Mouse (Mus musculus) thymus, postnatal 25 days (tissue): ENCODE results near the gene Svs1.
A peak's percentile ranks its signal among the peaks of the same experiment; 100 is the strongest.

Experiments used
- DNase-seq: peaks from one replicate; pipeline ENCODE4 v3.0.0; 2022

The Svs1 gene

DNA sequence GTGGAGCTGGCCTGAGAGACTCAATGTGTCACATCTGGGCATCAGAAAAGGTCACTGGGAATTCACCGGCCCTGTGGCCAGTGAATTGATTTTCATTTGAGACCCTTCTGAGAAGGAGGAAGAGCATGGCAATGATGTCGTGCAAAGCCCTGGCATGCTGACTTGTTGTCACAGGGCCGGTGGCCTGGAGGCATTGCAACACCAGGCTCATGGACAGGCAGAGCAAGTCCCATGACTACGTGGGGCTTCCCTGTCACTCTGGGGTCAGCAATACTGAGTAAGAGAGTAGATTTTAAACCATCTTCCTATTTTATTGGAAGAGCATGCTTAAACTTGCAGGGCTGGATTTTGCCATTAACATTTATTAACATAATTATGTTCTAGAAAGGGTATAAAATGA lies 26.4 kb downstream of the Svs1 start:
- no peak for DNase-seq

DNA sequence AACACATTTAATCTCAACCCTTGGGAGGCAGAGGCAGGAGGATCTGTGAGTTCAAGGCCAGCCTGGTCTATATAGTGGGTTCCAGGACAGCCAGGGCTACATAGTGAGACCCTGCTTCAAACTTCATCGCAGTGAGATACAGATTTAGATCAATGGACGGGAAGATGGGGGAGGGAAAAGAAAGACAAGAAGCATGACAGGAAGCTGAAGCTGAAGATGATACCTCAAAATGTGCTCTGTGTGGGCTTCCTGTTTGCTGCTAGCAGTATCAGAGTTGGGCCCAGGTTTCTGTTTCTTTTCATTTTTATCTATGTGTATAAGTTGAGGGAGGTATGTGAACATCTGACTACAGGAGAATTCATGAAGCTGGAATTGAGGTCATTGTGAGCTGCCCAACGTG lies 26.8 kb downstream of the Svs1 start:
- no peak for DNase-seq

DNA sequence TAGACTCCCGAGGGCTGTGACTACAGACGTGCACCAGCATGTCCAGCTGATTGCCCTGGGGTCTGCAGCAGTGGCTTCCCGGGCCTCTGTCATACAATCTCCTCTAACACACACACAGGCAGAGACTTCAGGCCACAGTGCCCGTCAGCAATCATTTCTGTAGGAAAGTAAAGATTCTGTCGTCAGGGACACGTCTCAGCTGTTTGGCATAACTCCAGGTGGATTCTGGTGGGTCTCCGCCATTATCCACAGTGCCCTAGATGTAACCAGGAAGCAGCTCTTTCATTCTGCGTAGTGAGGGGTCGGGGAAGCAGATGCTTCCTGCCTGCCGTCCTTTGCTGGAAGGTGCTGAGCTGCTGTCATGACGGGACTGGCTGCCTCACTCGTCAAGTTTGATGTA lies 30.5 kb downstream of the Svs1 start:
- DNase-seq, result peak; percentile 34

DNA sequence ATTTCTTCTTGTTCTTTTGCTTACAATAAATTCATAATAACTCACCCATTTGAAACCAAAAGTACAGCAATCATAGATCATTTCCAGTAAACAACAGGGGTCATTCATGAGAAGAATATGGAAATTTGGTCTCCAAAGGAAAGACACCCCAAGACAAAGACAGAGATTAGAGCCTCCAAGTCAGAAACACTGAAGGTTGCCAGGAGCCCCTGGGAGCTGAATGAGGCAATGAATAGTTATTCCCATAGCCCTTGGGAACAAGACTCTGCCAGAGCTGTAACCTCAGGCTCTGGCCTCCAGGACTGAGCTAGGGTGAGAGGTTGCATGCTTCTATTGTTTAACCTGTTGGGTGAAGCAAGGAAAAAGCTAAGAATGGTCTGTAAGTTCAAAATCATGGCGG lies 32.7 kb downstream of the Svs1 start:
- no peak for DNase-seq

DNA sequence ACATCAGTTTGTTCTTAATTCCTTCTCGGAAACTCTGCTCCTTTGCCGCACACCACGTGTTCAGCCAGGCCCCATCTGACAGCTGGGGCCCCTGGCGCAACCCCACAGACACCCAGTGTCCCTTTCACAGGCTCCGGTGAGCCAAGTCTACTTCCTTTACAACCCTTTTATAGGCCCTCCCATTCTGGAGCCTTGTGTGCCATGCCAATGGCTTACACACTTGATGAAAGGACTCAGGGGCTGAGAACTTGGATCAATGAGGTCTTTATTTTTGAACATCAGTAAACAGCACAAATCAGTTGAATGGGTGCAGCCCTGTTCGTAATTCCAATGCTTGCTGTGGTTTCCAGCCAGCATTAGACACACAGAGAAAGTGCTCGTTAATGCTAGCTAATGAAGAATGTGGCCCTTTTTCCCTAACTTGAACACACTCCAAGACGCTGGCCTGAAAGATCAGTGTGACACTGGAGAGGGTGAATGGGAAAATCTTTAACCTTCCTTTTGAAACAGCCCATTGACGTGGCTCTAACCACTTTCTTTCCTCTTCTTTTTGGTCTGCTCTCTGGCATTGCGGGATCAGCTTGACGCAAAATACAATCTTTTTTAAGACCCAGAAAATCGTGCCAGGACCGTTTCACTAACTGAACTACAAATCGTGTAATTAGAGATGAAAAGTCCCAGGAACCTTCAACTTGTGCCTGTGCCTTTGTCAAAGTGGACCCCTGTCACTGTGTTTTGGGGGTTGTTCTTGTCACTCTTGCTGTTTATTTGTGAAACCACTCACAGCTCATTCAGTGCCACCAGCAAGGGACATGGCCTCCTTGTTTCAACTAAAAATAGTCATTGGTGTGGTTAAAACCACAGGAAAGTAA lies 34.7 kb downstream of the Svs1 start:
- peak; percentile 22 for DNase-seq

DNA sequence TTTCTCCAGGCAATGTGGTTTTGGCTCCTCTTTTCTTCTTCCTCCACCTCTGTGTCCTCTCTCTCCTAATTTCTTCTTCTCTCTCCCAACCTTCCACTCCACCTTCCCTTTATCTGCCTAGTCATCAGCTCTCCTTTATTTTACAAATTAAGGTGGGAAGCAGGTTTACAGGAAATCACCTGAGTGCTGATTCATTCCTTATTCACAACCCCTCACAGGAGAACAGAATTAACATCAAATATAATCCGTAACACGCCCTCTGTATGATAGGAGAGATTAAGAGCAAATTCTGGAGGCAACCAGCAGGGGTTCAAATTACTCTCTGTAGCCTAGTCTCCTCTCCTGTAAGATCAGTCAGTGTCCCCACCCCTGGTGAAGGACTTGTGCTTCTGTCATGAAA lies 35.7 kb downstream of the Svs1 start:
- no peak for DNase-seq

DNA sequence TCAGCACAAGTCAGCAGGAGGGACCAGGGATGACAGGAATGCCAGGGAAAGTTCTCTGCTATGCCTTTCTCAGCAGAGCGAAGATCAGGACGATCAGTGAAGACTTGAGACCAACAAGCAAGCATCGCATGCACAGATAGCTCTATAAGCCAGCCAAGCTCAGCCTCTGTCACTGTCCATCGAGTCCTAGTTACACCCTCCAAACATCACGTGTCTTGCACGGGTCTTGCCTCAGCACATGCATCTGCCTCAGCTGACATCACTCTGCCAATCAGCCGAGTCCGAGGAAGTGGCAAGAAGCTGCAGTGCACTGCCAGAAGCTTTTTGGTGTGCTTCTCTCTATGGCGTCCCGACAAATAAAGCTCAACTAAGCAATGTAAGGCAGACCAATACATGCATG lies 36.7 kb downstream of the Svs1 start:
- no peak for DNase-seq

DNA sequence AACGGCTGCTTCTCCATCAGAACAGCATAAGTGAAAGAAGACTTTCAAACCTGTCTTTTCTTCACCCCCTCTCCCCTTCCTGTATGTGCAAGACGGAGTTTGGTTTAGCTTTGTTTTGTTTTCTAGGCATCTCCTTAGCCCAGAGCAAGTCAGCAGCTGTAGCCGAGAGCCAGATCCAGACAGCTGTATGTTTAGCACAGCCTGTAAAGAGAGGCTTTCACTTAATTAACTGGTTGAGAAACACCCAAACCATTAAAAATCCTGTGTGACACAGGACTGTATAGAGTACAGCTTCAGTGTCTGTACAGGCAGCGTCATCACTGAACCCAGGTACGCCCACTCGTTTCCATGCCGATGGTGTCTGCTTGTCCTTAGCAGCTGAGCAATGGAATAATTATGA lies 38.6 kb downstream of the Svs1 start:
- DNase-seq, result no peak

DNA sequence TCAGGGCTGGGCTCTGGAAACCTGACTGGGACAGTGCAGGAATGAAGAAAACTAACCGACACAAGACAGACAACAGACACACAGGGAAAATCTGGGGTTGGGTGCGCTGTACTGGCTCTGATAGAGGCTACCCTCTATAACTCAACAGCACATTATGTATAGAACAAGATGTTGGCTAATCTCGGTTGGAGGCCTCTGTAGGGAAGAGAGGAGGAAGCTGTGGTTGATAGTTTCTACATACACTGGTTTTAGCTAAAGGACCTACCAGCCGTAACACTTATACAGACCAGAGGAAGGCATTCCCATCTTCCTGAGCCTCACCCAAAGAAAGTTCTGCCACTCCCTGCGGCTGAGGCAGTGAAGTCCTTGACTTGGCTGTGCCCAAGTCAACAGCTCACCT lies 39.8 kb downstream of the Svs1 start:
- DNase-seq, result no peak

DNA sequence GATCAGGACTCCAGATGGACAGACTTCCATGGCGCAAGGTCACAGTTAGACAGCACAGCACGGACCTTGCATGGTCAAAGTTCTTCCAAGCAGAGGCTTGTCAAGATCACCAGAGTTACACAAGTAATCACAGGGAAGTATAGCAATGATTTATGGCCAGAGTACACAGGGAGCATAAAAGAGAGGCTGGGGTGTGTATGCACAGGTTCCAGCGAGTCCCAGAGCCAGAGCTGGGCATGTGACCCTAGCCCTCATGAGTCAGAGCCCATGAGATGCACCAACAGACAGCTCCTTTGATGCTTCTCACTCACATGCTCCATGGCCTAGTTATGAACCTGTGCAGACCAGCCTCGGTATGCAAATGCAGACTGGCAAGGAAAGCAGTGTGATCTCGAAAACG lies 41.4 kb downstream of the Svs1 start:
- no peak for DNase-seq

DNA sequence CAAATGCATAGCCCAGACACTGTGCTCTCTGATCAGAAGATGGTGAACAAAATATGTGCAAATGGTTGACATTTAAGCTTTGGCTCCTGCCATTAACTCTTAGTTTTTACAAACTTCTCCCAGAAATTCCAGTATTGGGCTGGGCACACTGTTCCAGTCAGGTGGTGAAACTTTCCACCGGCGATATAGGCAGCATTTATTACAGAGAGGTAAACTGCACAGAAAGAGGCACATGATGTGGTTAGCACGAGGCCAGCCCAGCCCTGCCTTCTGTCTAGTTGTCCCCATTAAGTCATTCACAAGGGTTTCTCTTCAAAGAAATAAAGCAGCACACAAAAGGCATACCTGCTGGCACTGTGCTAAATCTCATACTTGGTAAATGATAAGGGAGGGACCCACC lies 42.0 kb downstream of the Svs1 start:
- no peak for DNase-seq

DNA sequence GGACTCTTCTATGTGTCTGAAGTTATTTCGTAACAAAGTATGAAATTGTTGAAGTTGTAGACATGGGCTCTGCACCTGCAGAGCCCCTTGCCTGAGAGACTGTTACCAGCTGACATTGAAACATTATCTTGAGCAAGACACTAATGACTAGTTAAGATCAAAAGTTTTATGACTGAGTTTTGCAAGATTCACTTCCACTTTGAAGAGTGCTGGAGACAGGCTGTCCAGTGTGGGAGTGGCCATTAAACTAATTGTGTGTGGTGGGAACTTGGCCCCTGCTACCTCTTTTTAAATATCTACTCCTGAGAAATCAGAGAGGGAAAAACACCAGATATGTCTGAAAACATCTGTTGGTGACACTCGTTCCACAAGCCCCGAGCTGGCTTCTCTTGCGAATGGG lies 44.6 kb downstream of the Svs1 start:
- no peak for DNase-seq

DNA sequence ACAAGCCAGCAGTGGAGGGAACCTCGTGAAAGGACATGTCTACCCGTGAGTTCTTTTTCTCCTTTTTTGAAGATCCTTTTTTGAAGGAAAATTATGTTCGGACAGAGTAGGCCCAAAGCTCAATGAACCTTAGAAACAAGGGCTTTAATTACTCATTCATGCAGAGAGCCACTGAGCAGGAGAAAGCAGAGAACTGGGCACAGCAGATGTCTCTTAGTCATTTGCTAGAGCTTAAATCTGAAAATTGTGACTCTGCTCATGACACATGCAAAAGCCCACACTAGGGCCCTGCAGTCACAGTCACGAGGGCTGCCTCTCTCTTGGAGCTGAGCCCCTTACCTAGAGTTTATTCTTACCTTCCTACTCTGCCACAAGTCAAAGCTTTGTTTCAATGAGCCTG lies 46.1 kb downstream of the Svs1 start:
- no peak for DNase-seq

DNA sequence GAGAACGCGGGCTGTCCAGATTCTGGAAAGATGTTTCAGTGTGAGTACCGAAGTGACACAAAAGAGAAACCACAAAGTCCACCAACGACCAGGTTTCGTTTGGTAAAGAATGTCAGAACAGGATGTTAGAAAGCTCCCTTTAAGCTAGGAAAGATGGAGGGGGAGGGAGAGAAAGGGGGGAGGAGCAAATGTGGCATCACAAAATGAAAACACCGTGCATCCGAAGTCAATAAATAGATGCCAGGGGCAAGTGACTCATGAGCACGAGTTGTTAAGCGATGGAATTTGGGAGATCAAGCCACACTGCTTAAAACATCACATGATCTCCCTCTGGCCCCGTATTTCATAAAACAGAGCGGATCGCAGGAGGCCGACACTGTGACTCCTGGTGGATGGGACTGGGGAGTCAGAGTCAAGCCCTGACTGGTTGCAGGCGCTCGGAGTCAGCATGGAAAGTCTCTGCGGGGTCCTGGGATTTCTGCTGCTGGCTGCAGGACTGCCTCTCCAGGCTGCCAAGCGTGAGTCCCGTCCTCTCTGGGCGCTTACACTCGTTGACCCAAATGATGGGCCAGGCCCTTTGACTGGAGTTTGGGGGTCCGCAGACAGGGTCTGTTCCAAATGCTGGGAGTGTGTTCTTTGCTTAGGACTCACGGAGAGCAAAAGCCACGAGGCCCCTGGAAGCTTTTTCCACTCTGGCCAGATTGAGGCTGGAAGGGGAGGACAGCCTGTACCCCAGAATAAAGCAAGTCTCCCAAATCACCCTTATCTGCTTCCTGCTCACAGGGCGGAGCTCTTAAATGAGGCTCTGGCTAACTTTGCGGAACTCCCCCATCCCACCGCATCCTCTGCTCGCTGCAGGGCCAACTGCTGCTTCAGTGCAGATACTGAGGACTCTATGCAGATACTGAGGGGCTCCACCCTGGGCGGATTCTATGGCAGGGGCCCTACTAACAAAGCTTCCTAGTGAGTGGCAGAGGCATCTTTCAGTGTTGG lies 49.9 kb downstream of the Svs1 start, which contains the start of gene Gpnmb:
TSS of gene Gpnmb (plus strand) at position 272 of the 993 bp plus-strand sequence.
- peak; percentile 22 for DNase-seq

DNA sequence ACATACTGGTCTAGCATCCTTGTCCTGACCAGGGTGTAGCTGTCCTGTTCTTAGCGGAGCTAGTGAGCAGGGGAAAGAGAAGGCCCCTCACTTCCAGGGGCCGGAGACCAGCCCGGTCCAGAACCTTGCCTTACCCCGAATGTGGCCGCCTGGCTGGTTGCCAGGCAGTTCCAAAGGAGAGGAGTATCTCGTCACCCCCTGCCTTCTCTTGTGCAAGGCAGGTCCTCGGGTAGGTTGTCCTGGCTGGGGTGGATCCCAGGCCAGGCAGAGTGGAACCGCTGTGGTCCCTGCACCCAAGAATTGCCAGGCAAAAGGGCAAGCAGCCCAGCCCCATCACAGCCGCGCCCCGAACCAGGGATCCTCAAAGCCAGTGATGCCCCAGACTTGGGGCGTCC lies 50.6 kb downstream of the Svs1 start:
- DNase-seq, result no peak

DNA sequence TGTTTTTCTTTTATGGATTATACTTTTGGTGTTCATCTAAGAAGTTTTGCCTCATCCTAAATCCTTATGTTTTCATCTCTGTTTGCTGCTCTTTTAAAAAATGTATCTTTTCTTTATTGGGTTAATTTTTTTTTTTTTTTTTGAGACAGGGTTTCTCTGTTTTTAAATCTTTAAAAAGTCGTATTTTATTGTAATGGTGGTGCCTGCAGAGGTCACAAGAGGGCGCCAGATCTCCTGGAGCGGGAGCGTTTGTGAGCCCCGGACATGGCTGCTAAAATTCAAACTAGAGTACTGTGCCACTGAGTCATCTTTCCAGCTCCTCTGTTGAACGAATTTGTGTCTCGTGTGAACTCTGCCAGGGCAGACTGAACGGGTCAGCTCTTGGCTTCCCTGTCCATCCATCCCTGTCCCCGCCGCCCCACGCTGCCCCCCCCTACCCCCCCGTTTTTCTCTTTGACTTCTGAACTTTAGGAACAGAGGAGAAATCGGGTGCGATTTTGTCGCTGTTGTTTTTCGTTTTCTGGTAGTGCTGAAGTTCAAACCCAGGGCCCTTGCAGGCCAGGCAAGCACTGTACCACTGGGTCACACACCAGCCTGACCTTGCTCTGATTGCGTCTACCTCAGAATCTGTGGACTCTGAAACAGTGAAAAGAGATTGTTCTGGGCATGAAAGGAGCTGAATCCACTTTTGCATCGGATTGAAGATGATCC lies 53.0 kb downstream of the Svs1 start:
- peak; percentile 71 for DNase-seq
